Mouse (Mus musculus): ENCODE measurements around the gene Catsperg1.
"Not testable (repeated sequence)": the region's sequence is repeated elsewhere in the genome, so short reads cannot be mapped to it uniquely, and the experiment has no call there.

Catsperg1 gene

GRCm38 (mm10) chr7:29214846-29215245 is 1.0 kb upstream of the Catsperg1 start:
- Histone ChIP-seq H3K4me3 (replicated peaks; ENCODE audit: low read length) (no peak overlapping the region), H3K4me1 (replicated peaks; ENCODE audit: low read depth, low read length) (peaks cover 24% of the 10 kb centered on the region), H3K27me3 (ENCODE audit: insufficient read depth, low read length) (no peaks in the 10 kb centered on the region), H3K36me3 (ENCODE audit: insufficient read depth, low read length) (no peaks in the 10 kb centered on the region), H3K9me3 (ENCODE audit: low read length) (peaks cover 48% of the 10 kb centered on the region)
- no peak for TF ChIP-seq POU5F1 (IDR thresholded peaks at IDR 0.05; ENCODE audit: borderline replicate concordance, low read length)
- no peak for TF ChIP-seq NANOG (IDR thresholded peaks at IDR 0.05; ENCODE audit: borderline replicate concordance, low read length)
- no peak for TF ChIP-seq CTCF (conservative IDR thresholded peaks at IDR 0.05; ENCODE audit: low read length)

- Histone ChIP-seq H3K9me3 (ENCODE audit: low read length) (peaks cover 42% of the 10 kb centered on the region), H3K4me1 (replicated peaks; ENCODE audit: low read depth, low read length) (peaks cover 24% of the 10 kb centered on the region)
- TF ChIP-seq POU5F1 (IDR thresholded peaks at IDR 0.05; ENCODE audit: borderline replicate concordance, low read length) = no peak
- TF ChIP-seq CTCF (conservative IDR thresholded peaks at IDR 0.05; ENCODE audit: low read length) = no peak
- no peak for TF ChIP-seq NANOG (IDR thresholded peaks at IDR 0.05; ENCODE audit: borderline replicate concordance, low read length)
These were observed 401 bp upstream of the Catsperg1 start for GRCm38 (mm10) chr7:29214236-29214635.

GRCm38 (mm10) chr7:29212775-29213560 is 867 bp downstream of the Catsperg1 start:
- H3K4me3 ChIP-seq (replicated peaks; ENCODE audit: low read length) = peak overlapping the region; percentile 55
- peaks cover 24% of the 10 kb centered on the region for H3K4me1 ChIP-seq (replicated peaks; ENCODE audit: low read depth, low read length)
- not testable (repeated sequence) for H3K36me3 ChIP-seq (ENCODE audit: insufficient read depth, low read length); H3K27me3 ChIP-seq (ENCODE audit: insufficient read depth, low read length)
- peaks cover 30% of the 10 kb centered on the region for H3K9me3 ChIP-seq (ENCODE audit: low read length)

More at GRCm38 (mm10) chr7:29214236-29214635, 401 bp upstream of the Catsperg1 start:
- no peaks in the 10 kb centered on the region for H3K27me3 ChIP-seq (ENCODE audit: insufficient read depth, low read length)
- no peaks in the 10 kb centered on the region for H3K36me3 ChIP-seq (ENCODE audit: insufficient read depth, low read length)
- H3K4me3 ChIP-seq (replicated peaks; ENCODE audit: low read length) = 0 out of 2 replicates have a peak overlapping the region, but pooled peaks have one; percentile 23

GRCm38 (mm10) chr7:29212199-29212765 is 1.6 kb downstream of the Catsperg1 start:
- H3K27me3 ChIP-seq (ENCODE audit: insufficient read depth, low read length) = no peaks in the 10 kb centered on the region
- no peaks in the 10 kb centered on the region for H3K36me3 ChIP-seq (ENCODE audit: insufficient read depth, low read length)
- H3K4me3 ChIP-seq (replicated peaks; ENCODE audit: low read length) = peak overlapping the region; percentile 67
- H3K9me3 ChIP-seq (ENCODE audit: low read length) = peaks cover 23% of the 10 kb centered on the region
- TF ChIP-seq NANOG (IDR thresholded peaks at IDR 0.05; ENCODE audit: borderline replicate concordance, low read length) (no peak), POU5F1 (IDR thresholded peaks at IDR 0.05; ENCODE audit: borderline replicate concordance, low read length) (no peak), CTCF (conservative IDR thresholded peaks at IDR 0.05; ENCODE audit: low read length) (no peak)
- H3K4me1 ChIP-seq (replicated peaks; ENCODE audit: low read depth, low read length) = peaks cover 24% of the 10 kb centered on the region

GRCm38 (mm10) chr7:29211415-29212198 is 2.2 kb downstream of the Catsperg1 start:
- Histone ChIP-seq H3K4me1 (replicated peaks; ENCODE audit: low read depth, low read length) (peaks cover 24% of the 10 kb centered on the region), H3K9me3 (ENCODE audit: low read length) (peaks cover 17% of the 10 kb centered on the region)
- TF ChIP-seq NANOG (IDR thresholded peaks at IDR 0.05; ENCODE audit: borderline replicate concordance, low read length) (no peak), POU5F1 (IDR thresholded peaks at IDR 0.05; ENCODE audit: borderline replicate concordance, low read length) (no peak), CTCF (conservative IDR thresholded peaks at IDR 0.05; ENCODE audit: low read length) (no peak)

GRCm38 (mm10) chr7:29211013-29211412 is 2.8 kb downstream of the Catsperg1 start:
- peaks cover 24% of the 10 kb centered on the region for H3K4me1 ChIP-seq (replicated peaks; ENCODE audit: low read depth, low read length)
- not testable (repeated sequence) for H3K27me3 ChIP-seq (ENCODE audit: insufficient read depth, low read length); H3K36me3 ChIP-seq (ENCODE audit: insufficient read depth, low read length)
- H3K9me3 ChIP-seq (ENCODE audit: low read length) = peaks cover 11% of the 10 kb centered on the region
- peak overlapping the region; percentile 67 for H3K4me3 ChIP-seq (replicated peaks; ENCODE audit: low read length)

More at GRCm38 (mm10) chr7:29211415-29212198, 2.2 kb downstream of the Catsperg1 start:
- peak overlapping the region; percentile 67 for H3K4me3 ChIP-seq (replicated peaks; ENCODE audit: low read length)
- H3K27me3 ChIP-seq (ENCODE audit: insufficient read depth, low read length) = no peaks in the 10 kb centered on the region
- no peaks in the 10 kb centered on the region for H3K36me3 ChIP-seq (ENCODE audit: insufficient read depth, low read length)

- Histone ChIP-seq H3K36me3 (ENCODE audit: insufficient read depth, low read length) (no peaks in the 10 kb centered on the region), H3K4me3 (replicated peaks; ENCODE audit: low read length) (no peak overlapping the region), H3K27me3 (ENCODE audit: insufficient read depth, low read length) (no peaks in the 10 kb centered on the region), H3K9me3 (ENCODE audit: low read length) (no peaks in the 10 kb centered on the region), H3K4me1 (replicated peaks; ENCODE audit: low read depth, low read length) (no peaks in the 10 kb centered on the region)
- TF ChIP-seq NANOG (IDR thresholded peaks at IDR 0.05; ENCODE audit: borderline replicate concordance, low read length) (no peak), POU5F1 (IDR thresholded peaks at IDR 0.05; ENCODE audit: borderline replicate concordance, low read length) (no peak), CTCF (conservative IDR thresholded peaks at IDR 0.05; ENCODE audit: low read length) (no peak)
These were observed 11.3 kb downstream of the Catsperg1 start for GRCm38 (mm10) chr7:29202577-29202976.

- not testable (repeated sequence) for H3K4me3 ChIP-seq (replicated peaks; ENCODE audit: low read length); H3K27me3 ChIP-seq (ENCODE audit: insufficient read depth, low read length); H3K36me3 ChIP-seq (ENCODE audit: insufficient read depth, low read length); H3K9me3 ChIP-seq (ENCODE audit: low read length); H3K4me1 ChIP-seq (replicated peaks; ENCODE audit: low read depth, low read length)
These were observed 19.6 kb downstream of the Catsperg1 start for GRCm38 (mm10) chr7:29194230-29194629.

GRCm38 (mm10) chr7:29181323-29181722 is 32.5 kb downstream of the Catsperg1 start:
- Histone ChIP-seq H3K4me1 (replicated peaks; ENCODE audit: low read depth, low read length) (peaks cover 32% of the 10 kb centered on the region), H3K36me3 (ENCODE audit: insufficient read depth, low read length) (peaks cover 24% of the 10 kb centered on the region)
- H3K9me3 ChIP-seq (ENCODE audit: low read length); H3K4me3 ChIP-seq (replicated peaks; ENCODE audit: low read length); H3K27me3 ChIP-seq (ENCODE audit: insufficient read depth, low read length): not testable (repeated sequence)

All from E14TG2a.4 (cell line).